Mouse (Mus musculus): Measurements from ENCODE around the gene Mapk8. TPM values are rescaled to one million over a fixed set of nuclear protein-coding genes. Genes with fewer than 3 reads are reported as not detected.

The Mapk8 gene
- polyA plus RNA-seq, 1 experiment from 2014 or later, result 36.0 TPM

- H3K9me3 ChIP-seq (ENCODE audit: control insufficient read depth, low read length), result no peaks in the 10 kb centered on the region
- DNase-seq (ENCODE audit: low spot score) (no peak), ATAC-seq (ENCODE audit: low FRiP score) (no peak)
- 88% methylated on average over 1 of the region's 1 CpGs for WGBS
- H3K4me2 ChIP-seq (replicated peaks; ENCODE audit: low read depth, low read length), result no peak overlapping the region
- H3K27ac ChIP-seq (ENCODE audit: low read depth, low read length), result no peak overlapping the region
- H3K9ac ChIP-seq (ENCODE audit: low read depth, low read length), result no peak overlapping the region
- H3K4me3 ChIP-seq (ENCODE audit: low read depth, low read length), result no peak overlapping the region
- H3K27me3 ChIP-seq (ENCODE audit: control insufficient read depth, insufficient read depth, low read length), result peaks cover 29% of the 10 kb centered on the region
- H3K4me1 ChIP-seq (replicated peaks; ENCODE audit: control insufficient read depth, insufficient read depth, low read length), result peaks cover 5% of the 10 kb centered on the region; the same call in 1 of the 2 replicates
- H3K36me3 ChIP-seq (ENCODE audit: control insufficient read depth, insufficient read depth, low read length), result no peaks in the 10 kb centered on the region
Observed at GRCm38 (mm10) chr14:33348146-33348545, 98.8 kb downstream of the Mapk8 start.

- Histone ChIP-seq H3K27ac (ENCODE audit: low read depth, low read length) (no peak overlapping the region), H3K27me3 (ENCODE audit: control insufficient read depth, insufficient read depth, low read length) (peaks cover 29% of the 10 kb centered on the region), H3K9ac (ENCODE audit: low read depth, low read length) (no peak overlapping the region), H3K36me3 (ENCODE audit: control insufficient read depth, insufficient read depth, low read length) (no peaks in the 10 kb centered on the region), H3K4me1 (replicated peaks; ENCODE audit: control insufficient read depth, insufficient read depth, low read length) (peaks cover 5% of the 10 kb centered on the region; the same call in 1 of the 2 replicates), H3K4me2 (replicated peaks; ENCODE audit: low read depth, low read length) (no peak overlapping the region), H3K9me3 (ENCODE audit: control insufficient read depth, low read length) (no peaks in the 10 kb centered on the region), H3K4me3 (ENCODE audit: low read depth, low read length) (no peak overlapping the region)
- DNase-seq (ENCODE audit: low spot score) (no peak), ATAC-seq (ENCODE audit: low FRiP score) (no peak)
- 55% methylated on average over 4 of the region's 4 CpGs for WGBS
Observed at GRCm38 (mm10) chr14:33347738-33348137, 99.2 kb downstream of the Mapk8 start.

- WGBS, result 80% methylated on average over 6 of the region's 6 CpGs
- Histone ChIP-seq H3K27me3 (ENCODE audit: control insufficient read depth, insufficient read depth, low read length) (peaks cover 20% of the 10 kb centered on the region), H3K27ac (ENCODE audit: low read depth, low read length) (no peak overlapping the region), H3K9ac (ENCODE audit: low read depth, low read length) (no peak overlapping the region), H3K9me3 (ENCODE audit: control insufficient read depth, low read length) (no peaks in the 10 kb centered on the region), H3K4me3 (ENCODE audit: low read depth, low read length) (no peak overlapping the region), H3K4me2 (replicated peaks; ENCODE audit: low read depth, low read length) (no peak overlapping the region), H3K4me1 (replicated peaks; ENCODE audit: control insufficient read depth, insufficient read depth, low read length) (peaks cover 5% of the 10 kb centered on the region; the same call in 1 of the 2 replicates), H3K36me3 (ENCODE audit: control insufficient read depth, insufficient read depth, low read length) (no peaks in the 10 kb centered on the region)
- ATAC-seq (ENCODE audit: low FRiP score) (no peak), DNase-seq (ENCODE audit: low spot score) (no peak)
Observed at GRCm38 (mm10) chr14:33346546-33346945, 100.4 kb downstream of the Mapk8 start.

- H3K4me2 ChIP-seq (replicated peaks; ENCODE audit: low read depth, low read length), result no peak overlapping the region
- ATAC-seq (ENCODE audit: low FRiP score) (no peak), DNase-seq (ENCODE audit: low spot score) (no peak)
- no peaks in the 10 kb centered on the region for H3K9me3 ChIP-seq (ENCODE audit: control insufficient read depth, low read length)
- no peak overlapping the region for H3K9ac ChIP-seq (ENCODE audit: low read depth, low read length)
- WGBS, result 82% methylated on average over 14 of the region's 14 CpGs
- H3K36me3 ChIP-seq (ENCODE audit: control insufficient read depth, insufficient read depth, low read length), result no peaks in the 10 kb centered on the region
- no peak overlapping the region for H3K27ac ChIP-seq (ENCODE audit: low read depth, low read length)
- H3K4me3 ChIP-seq (ENCODE audit: low read depth, low read length), result no peak overlapping the region
- H3K27me3 ChIP-seq (ENCODE audit: control insufficient read depth, insufficient read depth, low read length), result no peaks in the 10 kb centered on the region
- no peaks in the 10 kb centered on the region for H3K4me1 ChIP-seq (replicated peaks; ENCODE audit: control insufficient read depth, insufficient read depth, low read length)
Observed at GRCm38 (mm10) chr14:33343131-33343725, 103.7 kb downstream of the Mapk8 start.

- Histone ChIP-seq H3K9ac (ENCODE audit: low read depth, low read length) (no peak overlapping the region), H3K4me3 (ENCODE audit: low read depth, low read length) (no peak overlapping the region), H3K36me3 (ENCODE audit: control insufficient read depth, insufficient read depth, low read length) (no peaks in the 10 kb centered on the region), H3K27ac (ENCODE audit: low read depth, low read length) (no peak overlapping the region), H3K27me3 (ENCODE audit: control insufficient read depth, insufficient read depth, low read length) (no peaks in the 10 kb centered on the region), H3K4me2 (replicated peaks; ENCODE audit: low read depth, low read length) (no peak overlapping the region), H3K4me1 (replicated peaks; ENCODE audit: control insufficient read depth, insufficient read depth, low read length) (no peaks in the 10 kb centered on the region), H3K9me3 (ENCODE audit: control insufficient read depth, low read length) (no peaks in the 10 kb centered on the region)
- ATAC-seq (ENCODE audit: low FRiP score) (no peak), DNase-seq (ENCODE audit: low spot score) (no peak)
- WGBS, result 73% methylated on average over 5 of the region's 5 CpGs
Observed at GRCm38 (mm10) chr14:33338684-33339083, 108.3 kb downstream of the Mapk8 start.

GRCm38 (mm10) chr14:33335733-33336132, 111.2 kb downstream of the Mapk8 start:
- Histone ChIP-seq H3K4me3 (ENCODE audit: low read depth, low read length) (no peak overlapping the region), H3K36me3 (ENCODE audit: control insufficient read depth, insufficient read depth, low read length) (no peaks in the 10 kb centered on the region), H3K4me1 (replicated peaks; ENCODE audit: control insufficient read depth, insufficient read depth, low read length) (no peaks in the 10 kb centered on the region), H3K27me3 (ENCODE audit: control insufficient read depth, insufficient read depth, low read length) (no peaks in the 10 kb centered on the region), H3K9me3 (ENCODE audit: control insufficient read depth, low read length) (no peaks in the 10 kb centered on the region), H3K27ac (ENCODE audit: low read depth, low read length) (no peak overlapping the region), H3K9ac (ENCODE audit: low read depth, low read length) (no peak overlapping the region), H3K4me2 (replicated peaks; ENCODE audit: low read depth, low read length) (no peak overlapping the region)
- ATAC-seq (ENCODE audit: low FRiP score), result no peak
- DNase-seq (ENCODE audit: low spot score), result no peak
- 61% methylated on average over 6 of the region's 6 CpGs for WGBS

- Histone ChIP-seq H3K4me1 (replicated peaks; ENCODE audit: control insufficient read depth, insufficient read depth, low read length) (no peaks in the 10 kb centered on the region), H3K9ac (ENCODE audit: low read depth, low read length) (no peak overlapping the region), H3K36me3 (ENCODE audit: control insufficient read depth, insufficient read depth, low read length) (no peaks in the 10 kb centered on the region), H3K9me3 (ENCODE audit: control insufficient read depth, low read length) (no peaks in the 10 kb centered on the region), H3K4me3 (ENCODE audit: low read depth, low read length) (no peak overlapping the region), H3K4me2 (replicated peaks; ENCODE audit: low read depth, low read length) (no peak overlapping the region), H3K27ac (ENCODE audit: low read depth, low read length) (no peak overlapping the region), H3K27me3 (ENCODE audit: control insufficient read depth, insufficient read depth, low read length) (no peaks in the 10 kb centered on the region)
- no peak for ATAC-seq (ENCODE audit: low FRiP score)
- DNase-seq (ENCODE audit: low spot score), result no peak
- WGBS, result 76% methylated on average over 4 of the region's 4 CpGs
Observed at GRCm38 (mm10) chr14:33334402-33334801, 112.6 kb downstream of the Mapk8 start.

- DNase-seq (ENCODE audit: low spot score), result peak; percentile 52
Observed at GRCm38 (mm10) chr14:33333833-33334232, 113.1 kb downstream of the Mapk8 start.

GRCm38 (mm10) chr14:33331627-33332026, 115.3 kb downstream of the Mapk8 start:
- ATAC-seq (ENCODE audit: low FRiP score) (no peak), DNase-seq (ENCODE audit: low spot score) (no peak)
- WGBS, result 28% methylated on average over 4 of the region's 4 CpGs
- Histone ChIP-seq H3K4me1 (replicated peaks; ENCODE audit: control insufficient read depth, insufficient read depth, low read length) (no peaks in the 10 kb centered on the region), H3K27me3 (ENCODE audit: control insufficient read depth, insufficient read depth, low read length) (no peaks in the 10 kb centered on the region), H3K36me3 (ENCODE audit: control insufficient read depth, insufficient read depth, low read length) (no peaks in the 10 kb centered on the region), H3K4me2 (replicated peaks; ENCODE audit: low read depth, low read length) (no peak overlapping the region), H3K9ac (ENCODE audit: low read depth, low read length) (no peak overlapping the region), H3K27ac (ENCODE audit: low read depth, low read length) (no peak overlapping the region), H3K9me3 (ENCODE audit: control insufficient read depth, low read length) (no peaks in the 10 kb centered on the region), H3K4me3 (ENCODE audit: low read depth, low read length) (no peak overlapping the region)

More at GRCm38 (mm10) chr14:33333833-33334232, 113.1 kb downstream of the Mapk8 start:
- no peak overlapping the region for H3K9ac ChIP-seq (ENCODE audit: low read depth, low read length)
- no peaks in the 10 kb centered on the region for H3K36me3 ChIP-seq (ENCODE audit: control insufficient read depth, insufficient read depth, low read length)
- H3K4me3 ChIP-seq (ENCODE audit: low read depth, low read length), result no peak overlapping the region
- H3K9me3 ChIP-seq (ENCODE audit: control insufficient read depth, low read length), result no peaks in the 10 kb centered on the region
- WGBS, result 86% methylated on average over 4 of the region's 4 CpGs
- no peak overlapping the region for H3K27ac ChIP-seq (ENCODE audit: low read depth, low read length)
- H3K27me3 ChIP-seq (ENCODE audit: control insufficient read depth, insufficient read depth, low read length), result no peaks in the 10 kb centered on the region
- ATAC-seq (ENCODE audit: low FRiP score), result no peak
- no peaks in the 10 kb centered on the region for H3K4me1 ChIP-seq (replicated peaks; ENCODE audit: control insufficient read depth, insufficient read depth, low read length)
- no peak overlapping the region for H3K4me2 ChIP-seq (replicated peaks; ENCODE audit: low read depth, low read length)
